Mouse (Mus musculus): ENCODE measurements around the gene Tmem95.

DNA sequence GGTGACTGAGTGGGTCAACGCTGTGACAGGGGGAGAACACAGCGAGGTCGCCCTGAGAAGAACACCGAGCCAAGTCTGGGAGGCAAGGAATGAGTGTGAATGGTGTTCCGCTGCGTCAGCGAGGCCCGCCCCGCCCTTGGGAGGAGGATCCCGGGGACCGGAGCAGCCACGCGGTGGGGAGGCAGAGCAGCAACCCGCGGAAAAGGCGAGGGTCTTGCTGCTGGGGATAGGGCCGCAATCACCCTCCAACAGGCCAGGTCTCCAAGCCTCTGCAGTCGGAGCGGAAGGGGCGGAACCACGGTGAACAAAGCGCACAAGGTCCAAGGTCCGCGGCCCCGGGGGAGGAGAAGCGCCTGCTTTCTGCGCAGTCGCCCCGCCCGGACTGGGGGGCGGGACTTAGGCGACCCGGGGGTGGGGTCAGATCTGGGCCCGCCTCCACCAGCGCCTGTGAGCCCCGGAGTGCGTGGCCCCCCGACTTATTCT is 31.6 kb downstream of the Tmem95 start, which contains the start of gene Plscr3:
- TF ChIP-seq CTCF (IDR thresholded peaks at IDR 0.05; ENCODE audit: low read depth, low read length) (no peak), POLR2A (IDR thresholded peaks at IDR 0.05; ENCODE audit: insufficient read depth, low read length) (peak; percentile 86), EP300 (IDR thresholded peaks at IDR 0.05; ENCODE audit: insufficient read depth, low read depth, low read length) (no peak)

Measured in ES-Bruce4 (cell line).